Mouse (Mus musculus): ENCODE results near the gene Tanc2. TPM values are rescaled to one million over a fixed set of nuclear protein-coding genes. Genes with fewer than 3 reads are reported as not detected.

Gene Tanc2
- 13.0 TPM for polyA plus RNA-seq (2017; shearing (Covaris generic))

DNA sequence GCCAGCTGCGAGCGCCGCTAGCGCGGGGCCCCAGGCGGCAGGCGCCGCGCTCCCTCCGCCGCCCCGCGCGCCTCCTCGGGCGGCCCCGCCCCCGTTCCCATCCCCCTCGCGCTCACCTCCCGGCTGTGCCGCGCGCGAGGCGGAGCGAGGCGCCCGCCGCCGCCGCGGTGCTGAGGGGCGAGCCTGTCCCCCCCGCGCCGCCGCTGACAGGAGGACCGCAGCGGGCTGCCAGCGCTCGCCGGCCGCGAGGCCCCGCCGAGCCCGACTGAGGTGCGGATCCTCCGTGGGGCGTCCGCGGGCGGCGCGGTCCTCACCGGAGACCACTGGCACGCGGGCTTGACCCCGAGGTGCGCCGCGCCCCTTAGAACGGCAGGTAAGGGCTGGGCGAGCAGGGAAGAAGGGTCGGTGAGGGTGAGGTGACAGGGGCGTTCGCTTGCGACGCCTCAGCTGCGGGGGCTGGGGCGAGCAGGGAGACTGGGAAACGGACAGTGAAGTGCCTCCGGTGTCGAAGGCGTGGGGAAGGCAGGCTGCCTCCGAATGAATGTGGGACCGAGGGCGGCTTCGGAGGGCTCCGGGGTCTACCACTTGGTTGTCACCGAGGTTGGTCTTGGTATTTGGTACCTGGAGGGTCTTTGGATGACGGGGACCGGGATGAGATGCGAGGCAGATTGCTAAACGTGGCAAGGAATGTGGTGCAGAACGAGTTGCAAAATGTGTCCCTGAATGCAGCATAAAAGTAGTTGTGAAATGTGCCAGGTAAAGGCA is at the start of gene Tanc2:
TSS of gene Tanc2 (plus strand) at position 110 of the 765 bp plus-strand sequence.

DNA sequence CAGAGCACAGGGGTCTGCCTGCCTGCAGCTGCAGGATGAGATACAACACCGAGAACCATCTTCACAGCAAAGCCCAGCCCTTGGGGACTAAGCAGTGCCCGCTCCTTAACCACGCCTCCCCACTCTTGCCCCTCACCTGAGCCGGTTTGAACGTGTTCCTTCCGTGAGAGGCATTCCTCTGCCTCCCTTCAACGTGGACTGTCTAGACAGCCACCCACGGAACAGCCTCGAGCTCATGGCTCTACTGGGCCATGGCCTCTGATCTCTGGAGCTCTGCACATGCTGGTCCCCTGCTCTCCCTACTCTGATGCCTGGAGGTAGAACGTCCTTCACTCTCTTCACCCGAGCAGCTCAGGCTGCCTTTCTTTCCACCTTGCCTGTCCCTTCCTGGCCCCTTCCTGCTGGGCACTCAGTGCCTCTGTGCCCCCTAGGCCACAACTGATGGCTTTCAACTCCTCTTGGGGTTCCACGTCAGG is 363.2 kb downstream of the Tanc2 start, which contains the start of gene Cyb561:
TSS of gene Cyb561 (minus strand) at position 426 of the 476 bp plus-strand sequence.

DNA sequence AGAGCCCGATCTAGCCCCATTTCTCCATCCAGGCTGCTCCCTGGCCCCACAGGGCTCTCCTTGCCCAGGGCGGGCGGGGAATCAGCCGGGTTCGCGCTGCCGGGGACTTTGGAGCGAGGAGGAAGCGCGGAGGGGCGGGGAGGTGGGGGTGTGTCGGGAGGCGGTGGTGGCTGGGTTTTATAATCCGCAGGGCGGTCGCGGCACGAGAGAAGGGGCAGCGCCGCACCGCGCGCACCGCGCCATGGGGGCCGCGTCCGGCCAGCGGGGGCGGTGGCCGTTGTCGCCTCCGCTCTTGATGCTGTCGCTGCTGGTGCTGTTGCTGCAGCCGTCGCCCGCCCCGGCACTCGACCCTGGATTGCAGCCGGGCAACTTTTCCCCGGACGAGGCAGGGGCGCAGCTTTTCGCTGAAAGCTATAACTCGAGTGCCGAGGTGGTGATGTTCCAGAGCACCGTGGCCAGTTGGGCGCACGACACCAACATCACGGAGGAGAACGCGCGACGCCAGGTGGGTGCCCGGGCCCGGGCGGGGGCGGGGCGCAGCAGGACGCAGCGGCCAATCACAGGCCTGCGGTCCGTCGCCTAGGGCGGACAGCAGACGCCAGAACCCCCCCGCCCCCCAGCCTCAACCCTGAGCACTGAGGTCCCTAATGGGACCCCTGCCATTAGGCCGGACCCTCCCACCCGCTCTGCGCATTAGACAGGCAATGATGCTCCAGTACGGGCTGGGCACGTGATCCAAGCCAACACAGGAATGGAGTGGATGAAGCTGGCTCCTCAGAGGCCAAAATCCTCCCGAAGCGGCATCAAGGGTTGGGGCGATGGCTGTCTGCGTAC is 378.2 kb downstream of the Tanc2 start, which contains the start of gene Ace:
TSS of gene Ace (plus strand) at position 205 of the 834 bp plus-strand sequence.

Other genes with a start within 250 kb of the Tanc2 start
- gene March10, start 133.3 kb upstream of the Tanc2 start, polyA plus RNA-seq (2017; shearing (Covaris generic)) = not detected

All from effector memory CD4-positive, alpha-beta T cell, adult 7 months (primary cell).